Mouse (Mus musculus) cerebellum, adult 8-10 months (tissue): ENCODE data around the gene Fasn.
A peak's percentile ranks its signal among the peaks of the same experiment; 100 is the strongest.

Experiments
- DNase-seq: peaks from one replicate; pipeline ENCODE4 v3.0.0; 2022

Fasn gene

GRCm38 (mm10) chr11:120826016-120826953 is 1.9 kb upstream of the Fasn start:
- DNase-seq, result no peak

GRCm38 (mm10) chr11:120825289-120825863 is 1.0 kb upstream of the Fasn start:
- no peak for DNase-seq

GRCm38 (mm10) chr11:120824787-120825288 is 491 bp upstream of the Fasn start:
- DNase-seq, result no peak

GRCm38 (mm10) chr11:120823551-120823947 is 798 bp downstream of the Fasn start:
- DNase-seq, result no peak

GRCm38 (mm10) chr11:120822831-120823550 is 1.4 kb downstream of the Fasn start:
- DNase-seq, result no peak

GRCm38 (mm10) chr11:120822321-120822720 is 2.0 kb downstream of the Fasn start:
- DNase-seq, result no peak

- no peak for DNase-seq
These were observed 3.0 kb downstream of the Fasn start for GRCm38 (mm10) chr11:120821076-120821922.

GRCm38 (mm10) chr11:120820546-120820945 is 3.8 kb downstream of the Fasn start:
- DNase-seq, result no peak

GRCm38 (mm10) chr11:120819556-120819955 is 4.8 kb downstream of the Fasn start:
- peak; percentile 45 for DNase-seq

- no peak for DNase-seq
These were observed 6.1 kb downstream of the Fasn start for GRCm38 (mm10) chr11:120818251-120818650.

GRCm38 (mm10) chr11:120817358-120817757 is 7.0 kb downstream of the Fasn start:
- no peak for DNase-seq

- no peak for DNase-seq
These were observed 12.3 kb downstream of the Fasn start for GRCm38 (mm10) chr11:120812068-120812467.

- no peak for DNase-seq
These were observed 16.3 kb downstream of the Fasn start for GRCm38 (mm10) chr11:120808010-120808409.

GRCm38 (mm10) chr11:120805375-120806298 is 18.7 kb downstream of the Fasn start:
- no peak for DNase-seq

- DNase-seq, result no peak
These were observed 19.6 kb downstream of the Fasn start for GRCm38 (mm10) chr11:120804769-120805168.

GRCm38 (mm10) chr11:120804274-120804673 is 20.1 kb downstream of the Fasn start:
- DNase-seq, result no peak

- DNase-seq, result peak; percentile 86
These were observed 24.1 kb downstream of the Fasn start for GRCm38 (mm10) chr11:120800061-120800904.

GRCm38 (mm10) chr11:120799316-120799890 is 24.9 kb downstream of the Fasn start:
- no peak for DNase-seq

- DNase-seq, result no peak
These were observed 26.1 kb downstream of the Fasn start for GRCm38 (mm10) chr11:120798244-120798643.

- no peak for DNase-seq
These were observed 27.8 kb downstream of the Fasn start for GRCm38 (mm10) chr11:120796614-120796946.
